Mouse (Mus musculus): ENCODE data around the gene Runx1.

- TF ChIP-seq CTCF (IDR thresholded peaks at IDR 0.05; ENCODE audit: control insufficient read depth, insufficient read depth, low read length) (no peak), POLR2A (IDR thresholded peaks at IDR 0.05; ENCODE audit: borderline replicate concordance, control insufficient read depth, low read depth, low read length) (no peak)
These were observed 196.1 kb downstream of the Runx1 start for GRCm38 (mm10) chr16:92629829-92630228.
